Mouse (Mus musculus) yolk sac, embryonic 10.5 days (tissue): Measurements from ENCODE around the gene Vars.
"Not testable (repeated sequence)": the region's sequence is repeated elsewhere in the genome, so short reads cannot be mapped to it uniquely, and the experiment has no call there.

Source experiments
- DNase-seq: peaks from one replicate; pipeline ENCODE4 v3.0.0-alpha.2; 2017; ENCODE audit warnings: low spot score

Vars gene

GRCm38 (mm10) chr17:34972069-34972749 is 28.6 kb upstream of the Vars start, which contains the start of the genes Hspa1a and Hspa1l:
Hspa1a (minus strand) TSS chr17:34972156.
Hspa1l (plus strand) TSS chr17:34972703.
- peak; percentile 83 for DNase-seq

DNA sequence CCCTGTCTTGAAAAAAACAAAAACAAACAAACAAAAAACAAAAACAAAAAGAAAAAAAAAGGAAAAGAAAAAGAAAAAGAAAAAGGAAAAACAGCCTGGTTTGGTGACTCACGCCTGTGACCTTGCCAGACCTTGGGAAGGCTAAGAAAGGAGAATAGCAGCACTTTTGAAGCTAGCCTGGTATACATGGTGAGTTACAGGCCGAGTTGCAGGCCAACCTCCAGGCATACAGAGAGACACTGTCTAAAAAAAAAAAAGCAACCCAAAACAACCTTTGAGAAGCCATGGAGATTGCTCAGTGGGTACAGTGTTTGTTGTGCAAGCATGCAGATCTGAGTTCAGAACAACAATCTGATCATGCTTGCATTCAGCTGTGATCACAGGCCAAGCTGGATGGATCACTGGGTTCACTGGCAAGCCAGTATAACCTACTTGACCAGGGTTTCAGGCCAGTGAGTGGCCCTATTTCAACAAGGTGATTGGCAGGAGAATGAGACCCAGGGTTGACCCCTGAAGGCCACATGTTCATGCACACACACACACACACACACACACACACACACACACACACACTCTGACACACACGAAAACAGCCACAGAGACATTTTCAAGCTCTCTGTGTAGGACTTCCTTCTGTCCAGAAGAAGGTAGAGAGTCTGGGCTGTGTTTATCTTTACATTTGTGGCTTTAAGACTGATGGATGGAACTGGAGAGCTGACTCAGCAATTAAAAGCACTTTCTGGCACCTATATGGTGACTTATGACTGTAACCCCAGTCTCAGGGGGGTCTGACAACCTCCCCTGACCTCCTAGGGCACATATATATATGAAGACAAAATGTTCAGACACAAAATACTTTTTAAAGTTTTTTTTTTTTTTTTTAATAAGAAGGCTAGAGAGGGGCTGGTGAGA is 24.9 kb upstream of the Vars start:
- DNase-seq, result no peak

- DNase-seq, result no peak
Observed at GRCm38 (mm10) chr17:34977000-34977399, 23.8 kb upstream of the Vars start.

- no peak for DNase-seq
Observed at GRCm38 (mm10) chr17:34978239-34978638, 22.5 kb upstream of the Vars start.

DNA sequence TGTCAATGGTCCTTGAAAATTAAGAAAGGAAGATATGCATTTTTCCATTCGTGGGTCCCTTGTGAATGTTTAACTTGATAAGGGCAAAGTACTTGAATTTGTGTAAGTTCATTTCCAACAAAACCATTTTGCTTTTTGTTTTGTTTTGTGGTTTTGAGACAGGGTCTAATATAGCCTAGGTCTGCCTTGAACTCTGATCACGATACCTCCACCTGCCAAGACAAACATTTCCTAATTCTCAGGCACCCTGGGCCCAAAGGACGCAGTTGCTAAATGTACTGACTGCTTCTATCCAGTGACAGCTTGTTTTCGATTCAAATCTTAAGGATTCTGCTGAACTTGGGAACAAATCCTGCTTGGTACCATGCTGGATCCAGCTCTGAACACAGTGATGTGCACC is 21.2 kb upstream of the Vars start:
- DNase-seq, result peak; percentile 31

DNA sequence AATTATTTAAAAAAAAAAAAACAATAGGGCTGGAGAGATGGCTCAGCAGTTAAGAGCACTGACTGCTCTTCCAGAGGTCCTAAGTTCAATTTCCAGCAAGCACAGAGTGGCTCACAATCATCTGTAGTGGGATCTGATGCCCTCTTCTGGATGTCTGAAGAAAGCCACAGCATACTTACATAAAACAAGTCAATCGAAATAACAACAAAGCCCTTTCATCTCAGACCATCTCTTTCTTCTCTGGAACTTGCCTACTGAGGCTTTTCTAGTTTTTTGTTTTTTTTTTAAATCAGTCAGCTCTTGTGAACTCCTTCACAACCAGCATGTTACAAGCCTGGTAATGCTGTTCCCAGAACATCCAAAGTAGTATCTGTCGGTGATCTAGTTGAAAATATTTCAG is 20.1 kb upstream of the Vars start:
- DNase-seq, result peak; percentile 72

DNA sequence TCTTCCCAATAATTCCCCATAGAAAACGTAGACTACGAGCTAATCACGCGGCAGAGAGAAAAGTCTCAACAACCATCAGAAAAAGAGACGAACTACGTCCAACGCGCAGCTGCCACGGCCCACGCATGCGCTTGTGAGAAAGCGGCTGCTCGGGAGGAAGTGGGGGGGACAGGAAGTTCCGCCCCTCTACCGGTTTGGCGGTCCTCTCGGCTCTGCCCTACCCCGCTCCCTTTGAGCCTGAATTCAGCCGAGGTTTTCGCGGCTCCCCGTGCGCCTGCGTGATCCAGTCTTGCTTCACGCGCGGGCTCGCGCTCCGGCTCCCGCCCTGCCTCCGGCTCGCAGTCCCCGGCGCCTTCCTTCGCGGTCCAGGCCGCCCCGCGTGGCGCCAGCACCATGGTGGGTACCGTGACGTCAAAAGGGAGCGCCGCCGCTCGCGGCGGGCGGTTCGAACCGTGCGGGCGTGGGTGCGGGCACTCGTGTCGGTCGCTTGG is 19.1 kb upstream of the Vars start, which contains the start of gene Lsm2:
Lsm2 (plus strand) TSS at position 173 of the 491 bp plus-strand sequence.
- DNase-seq, result peak; percentile 94

DNA sequence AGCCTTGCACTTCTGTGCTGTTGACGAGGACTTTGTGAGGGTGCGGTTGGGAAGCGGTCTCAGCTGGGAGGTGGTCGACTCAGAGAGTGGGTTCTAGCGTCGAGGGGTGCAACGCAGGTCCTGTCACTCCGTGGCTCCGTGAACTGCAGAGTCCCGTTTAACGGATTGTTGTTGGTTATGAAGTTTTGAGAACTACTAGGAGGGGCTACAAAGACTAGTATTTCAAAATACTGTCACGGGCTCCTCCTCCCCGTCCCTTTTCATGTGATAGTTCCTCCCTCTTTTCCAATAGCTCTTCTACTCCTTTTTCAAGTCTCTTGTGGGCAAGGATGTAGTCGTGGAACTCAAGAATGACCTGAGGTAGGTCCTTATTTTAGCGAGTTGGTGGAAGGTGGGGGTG is 18.5 kb upstream of the Vars start:
- no peak for DNase-seq

- no peak for DNase-seq
Observed at GRCm38 (mm10) chr17:34984218-34984617, 16.6 kb upstream of the Vars start.

GRCm38 (mm10) chr17:34994751-34995150 is 6.0 kb upstream of the Vars start:
- DNase-seq, result no peak

GRCm38 (mm10) chr17:34995192-34995591 is 5.6 kb upstream of the Vars start:
- DNase-seq, result not testable (repeated sequence)

GRCm38 (mm10) chr17:34995927-34996326 is 4.9 kb upstream of the Vars start:
- DNase-seq, result not testable (repeated sequence)

DNA sequence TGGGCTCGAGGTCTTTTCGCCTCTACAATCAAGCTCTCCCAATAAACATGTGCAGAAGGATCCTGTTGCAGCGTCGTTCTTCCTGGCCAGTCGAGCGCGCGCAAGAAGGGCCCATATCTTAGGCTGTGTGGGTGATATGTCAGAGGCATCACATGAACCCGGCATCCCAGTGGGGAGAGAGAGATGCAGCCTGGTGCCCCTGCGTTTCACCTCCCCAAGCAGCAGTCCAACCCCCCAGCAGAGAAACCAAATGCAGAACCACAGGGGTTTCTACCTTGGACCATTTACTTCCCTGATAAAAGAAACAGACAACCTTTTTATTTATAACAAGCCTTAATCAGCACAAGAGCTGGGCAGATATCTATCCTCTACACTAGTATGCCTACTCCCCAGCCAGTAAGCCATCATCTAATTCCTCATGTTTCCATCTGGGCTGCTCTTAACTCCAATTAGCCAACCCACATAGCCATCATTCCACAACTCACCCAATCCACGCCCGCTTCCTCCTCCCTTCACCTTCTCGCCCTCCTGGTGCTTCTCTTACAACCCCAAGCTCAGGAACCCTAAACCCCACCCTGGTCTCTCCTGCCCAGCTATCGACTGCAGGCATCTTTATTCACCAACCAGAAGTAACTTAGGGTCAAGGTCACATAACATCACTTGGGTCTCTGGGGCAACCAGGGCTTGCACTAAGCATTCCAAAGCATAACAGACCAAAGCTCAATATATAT is 4.2 kb upstream of the Vars start:
- no peak for DNase-seq

- no peak for DNase-seq
Observed at GRCm38 (mm10) chr17:34997142-34997483, 3.7 kb upstream of the Vars start.

- DNase-seq, result no peak
Observed at GRCm38 (mm10) chr17:34998526-34999430, 2.0 kb upstream of the Vars start.

DNA sequence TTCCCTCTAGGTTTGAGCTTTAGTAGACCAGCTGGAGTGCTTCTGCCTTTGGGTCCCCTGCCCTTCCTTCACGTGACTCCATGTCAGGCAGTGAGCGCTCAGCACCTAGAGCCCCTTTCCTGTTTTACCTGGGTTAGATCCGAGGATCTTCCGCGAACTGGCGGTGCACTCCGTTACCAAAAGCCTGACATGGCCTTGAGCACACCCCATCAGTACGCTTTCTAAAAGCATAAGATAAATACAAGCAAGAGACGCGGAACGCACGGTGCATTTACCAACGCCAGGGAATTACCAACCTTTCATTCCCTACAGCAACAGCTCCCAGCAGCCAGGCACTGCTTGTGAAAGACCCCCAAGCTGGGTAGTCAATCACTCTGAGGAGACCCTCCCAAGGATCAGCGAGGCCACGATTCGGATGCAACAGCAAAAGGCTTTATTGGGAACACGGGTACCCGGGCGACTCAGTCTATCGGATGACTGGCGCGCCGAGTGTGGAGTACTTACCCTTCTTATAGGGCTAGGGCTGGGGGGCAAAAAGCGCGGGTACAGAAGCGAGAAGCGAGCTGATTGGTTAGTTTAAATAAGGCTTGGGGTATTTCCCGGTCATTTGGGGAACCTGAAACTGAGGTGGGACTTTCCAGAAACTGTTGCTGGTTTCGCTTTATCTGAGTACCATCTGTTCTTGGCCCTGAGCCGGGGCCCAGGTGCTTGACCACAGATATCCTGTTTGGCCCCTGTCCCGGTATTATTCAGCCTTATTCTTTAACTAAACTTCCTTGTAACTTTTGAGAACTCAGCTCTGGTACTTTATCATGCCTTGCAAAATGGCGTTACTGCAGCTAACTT is 693 bp upstream of the Vars start:
- DNase-seq, result peak; percentile 39

- no peak for DNase-seq
Observed at GRCm38 (mm10) chr17:35001452-35002152, 815 bp downstream of the Vars start.

DNA sequence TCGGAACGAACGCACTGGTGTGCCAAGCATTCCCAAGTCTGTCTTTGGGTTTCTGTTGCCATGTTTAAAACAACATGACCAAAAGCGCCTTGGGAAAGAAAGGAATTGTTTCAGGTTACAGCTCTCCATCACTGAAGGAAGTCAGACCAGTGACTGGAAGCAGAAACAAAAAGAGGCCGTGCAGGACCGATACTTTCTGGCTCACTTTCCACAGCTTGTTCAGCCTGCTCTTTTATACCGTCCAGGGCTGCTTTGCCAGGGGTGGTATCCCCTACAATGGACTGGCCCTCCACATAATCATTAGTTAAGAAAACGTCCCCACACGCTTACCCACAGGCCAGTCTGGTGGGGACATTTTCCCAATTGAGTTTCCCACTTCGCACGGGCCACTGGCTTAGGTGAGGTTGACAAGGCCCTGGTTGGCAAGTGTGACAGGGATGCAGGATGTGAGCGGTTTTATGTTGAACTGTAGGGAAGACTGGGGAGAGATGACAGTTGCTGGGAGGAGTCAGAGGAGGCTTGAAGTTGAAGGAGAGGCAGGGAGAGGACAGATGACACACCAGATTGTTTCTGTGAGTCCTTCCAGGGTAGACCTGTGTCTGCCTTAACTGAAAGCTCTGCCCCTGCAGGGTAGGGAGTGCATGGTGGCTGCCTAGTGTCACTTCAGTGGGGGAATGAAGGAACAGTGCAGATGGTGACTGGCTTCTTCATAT is 1.5 kb downstream of the Vars start:
- no peak for DNase-seq
